Mouse (Mus musculus) liver, adult 2 months (tissue): ENCODE measurements around the gene Itprid1.

Experiments used
- CTCF ChIP-seq: fragments of 200-500 bp; IDR thresholded peaks from 2 replicates; pipeline ENCODE4 v1.5.1; 2011; ENCODE audit warnings: low read depth, low read length, control low read depth
- POLR2A ChIP-seq: fragments of 200-500 bp; IDR thresholded peaks from 2 replicates; pipeline ENCODE4 v1.6.1; 2011; ENCODE audit warnings: low read length, control low read depth; ENCODE audit not compliant: insufficient read depth; ENCODE audit errors: extremely low read depth

- TF ChIP-seq CTCF (no peak), POLR2A (no peak)
Measured at GRCm38 (mm10) chr6:56027966-56028365, 191.3 kb downstream of the Itprid1 start.
